ENCODE assay signal across 21 mouse cellular contexts in the genomic region with DNA sequence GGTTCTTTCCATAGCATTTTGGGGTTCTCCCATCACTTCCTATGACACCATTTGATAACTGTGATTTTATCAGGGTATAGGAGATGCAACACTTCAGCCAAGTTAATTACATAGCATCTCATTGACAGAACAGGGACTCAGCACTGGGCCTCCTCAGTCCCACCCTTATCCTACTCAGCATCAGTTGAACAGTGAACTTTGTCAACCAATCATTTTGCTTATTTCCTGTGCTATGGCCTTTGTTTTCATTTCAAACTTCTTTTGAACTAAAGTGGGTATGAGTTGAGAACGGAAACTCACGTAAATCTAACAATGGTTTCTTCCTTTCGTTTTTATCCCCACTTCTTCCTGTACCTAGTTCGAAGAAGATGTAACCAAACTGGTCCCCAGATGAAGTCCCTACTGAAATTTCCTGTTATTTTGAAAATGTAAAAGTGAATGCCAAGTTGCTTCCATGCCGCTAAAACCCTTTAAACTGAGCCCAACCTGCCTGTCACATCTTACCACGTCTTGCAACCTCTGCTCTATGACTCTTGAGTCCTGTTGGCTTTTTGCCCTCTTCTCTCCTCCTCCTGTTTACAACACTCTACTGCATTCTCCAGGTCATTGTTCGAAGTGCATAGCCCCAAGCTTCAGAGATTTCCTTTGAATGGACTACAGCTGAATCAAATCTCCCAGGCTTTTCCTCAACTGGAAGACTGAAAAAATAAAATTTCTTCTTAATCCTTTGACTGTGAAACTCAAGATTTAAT.
A peak's percentile ranks its signal among the peaks of the same experiment; 100 is the strongest.
DNase-seq lines count a peak whose midpoint lies in the region; ATAC-seq and TF ChIP-seq lines count a peak whose summit lies in the region.
"Had no signal": no experiment of that assay in that cellular context is flagged by ENCODE, and none has a peak within 500 bp of the region (broad histone marks: within the 10 kb centered on the region; RNA-seq: fewer than 3 reads in every experiment).

No protein-coding gene starts in this region.

- H3K4me3 ChIP-seq in heart, adult 2 months, result no peak overlapping the region
- H3K4me3 ChIP-seq in lung, embryonic 14.5 days (ENCODE audit: low read depth, low read length), result no peak overlapping the region
- H3K4me3 ChIP-seq: embryonic facial prominence, embryonic 10.5 days; forebrain, embryonic 10.5 days; hindbrain, embryonic 12.5 days; kidney, embryonic 15.5 days; midbrain, embryonic 15.5 days; stomach, embryonic 15.5 days had no signal

- H3K9me3 ChIP-seq in lung, embryonic 14.5 days (ENCODE audit: low read depth, low read length), result no peaks in the 10 kb centered on the region
- H3K9me3 ChIP-seq: embryonic facial prominence, embryonic 10.5 days; forebrain, embryonic 10.5 days; hindbrain, embryonic 12.5 days; kidney, embryonic 15.5 days; midbrain, embryonic 15.5 days; stomach, embryonic 15.5 days had no signal

- TF ChIP-seq CTCF in heart, adult 2 months (IDR thresholded peaks at IDR 0.05), result no peak
- TF ChIP-seq CTCF in lung, embryonic 14.5 days (IDR thresholded peaks at IDR 0.05; ENCODE audit: low read depth), result peak; percentile 8; the same call in 1 of the 2 replicates

- no peaks in the 10 kb centered on the region for H3K36me3 ChIP-seq in heart, adult 2 months (ENCODE audit: control insufficient read depth, insufficient read depth, low read length)
- H3K36me3 ChIP-seq in lung, embryonic 14.5 days (ENCODE audit: insufficient read depth), result no peaks in the 10 kb centered on the region
- H3K36me3 ChIP-seq: embryonic facial prominence, embryonic 10.5 days; forebrain, embryonic 10.5 days; hindbrain, embryonic 12.5 days; kidney, embryonic 15.5 days; midbrain, embryonic 15.5 days; stomach, embryonic 15.5 days had no signal

- no peak for TF ChIP-seq POLR2A in heart, adult 2 months (IDR thresholded peaks at IDR 0.05; ENCODE audit: insufficient read depth, low read depth, low read length)

- H3K27me3 ChIP-seq in heart, adult 2 months (ENCODE audit: control insufficient read depth, insufficient read depth, low read length), result no peaks in the 10 kb centered on the region
- no peaks in the 10 kb centered on the region for H3K27me3 ChIP-seq in lung, embryonic 14.5 days (ENCODE audit: insufficient read depth, low read length)
- H3K27me3 ChIP-seq: hindbrain, embryonic 12.5 days; kidney, embryonic 15.5 days; midbrain, embryonic 15.5 days; stomach, embryonic 15.5 days had no signal

- H3K79me2 ChIP-seq in heart, adult 2 months (replicated peaks; ENCODE audit: control insufficient read depth, insufficient read depth, low read length), result no peaks in the 10 kb centered on the region

- H3K27ac ChIP-seq in heart, adult 2 months, result no peak overlapping the region
- H3K27ac ChIP-seq in lung, embryonic 14.5 days (ENCODE audit: low read depth), result no peak overlapping the region
- H3K27ac ChIP-seq: embryonic facial prominence, embryonic 10.5 days; forebrain, embryonic 10.5 days; hindbrain, embryonic 12.5 days; kidney, embryonic 15.5 days; macrophage; midbrain, embryonic 15.5 days; stomach, embryonic 15.5 days had no signal

- WGBS in heart, adult 2 months, result 40% methylated on average over 7 of the region's 7 CpGs
- WGBS in lung, embryonic 14.5 days, result 71% methylated on average over 7 of the region's 7 CpGs

- DNase-seq in heart, adult 11 months, result peak; percentile 31
- no peak for DNase-seq in heart, adult 2 months
- peak; percentile 57 for DNase-seq in lung, embryonic 14.5 days
- no peak for DNase-seq in lung, postnatal 14 days
- peak; percentile 1 for DNase-seq in CD4-positive, CD25-positive, alpha-beta regulatory T cell, adult 2 months (ENCODE audit: low read depth, low spot score)
- peak; percentile 11 for DNase-seq in fat pad, adult 2 months (ENCODE audit: extremely low read depth, low read depth, low spot score)
- DNase-seq in thymus, postnatal 0 days (ENCODE audit: low spot score), result no peak
- DNase-seq in gastrocnemius, adult 8-10 months (ENCODE audit: low spot score in 2 of 2), result no peak
- DNase-seq: cerebellum, adult 11-12 months; cerebellum, postnatal 10 days; gastrocnemius, postnatal 14 days; thymus, postnatal 4 days had no signal

- no peak overlapping the region for H3K4me2 ChIP-seq in lung, embryonic 14.5 days
- H3K4me2 ChIP-seq: hindbrain, embryonic 12.5 days; kidney, embryonic 15.5 days; liver, embryonic 11.5 days; midbrain, embryonic 15.5 days; stomach, embryonic 15.5 days had no signal

- no peak overlapping the region for H3K9ac ChIP-seq in heart, adult 2 months (ENCODE audit: low read depth, low read length)
- no peak overlapping the region for H3K9ac ChIP-seq in lung, embryonic 14.5 days
- H3K9ac ChIP-seq: hindbrain, embryonic 12.5 days; kidney, embryonic 15.5 days; midbrain, embryonic 15.5 days; stomach, embryonic 15.5 days had no signal

- ATAC-seq in lung, embryonic 14.5 days (ENCODE audit: insufficient read depth), result no peak; the same call in 1 of the 2 replicates
- ATAC-seq: forebrain, embryonic 16.5 days; midbrain, embryonic 15.5 days had no signal

- TF ChIP-seq EP300 in heart, adult 2 months (IDR thresholded peaks at IDR 0.05; ENCODE audit: insufficient read depth, low read depth, low read length), result no peak

- H3K4me1 ChIP-seq in heart, adult 2 months (ENCODE audit: control insufficient read depth, insufficient read depth, low read length), result no peaks in the 10 kb centered on the region; the same call in 1 of the 2 replicates
- H3K4me1 ChIP-seq in lung, embryonic 14.5 days (ENCODE audit: insufficient read depth), result no peaks in the 10 kb centered on the region
- H3K4me1 ChIP-seq: embryonic facial prominence, embryonic 10.5 days; forebrain, embryonic 10.5 days; hindbrain, embryonic 12.5 days; kidney, embryonic 15.5 days; midbrain, embryonic 15.5 days; stomach, embryonic 15.5 days had no signal

- intact Hi-C loops in heart, adult 2 months (cut with DNase I), result no loop called here

Comparison
In these comparisons a context has a peak if more than half of its experiments do, and no peak if none do; other contexts are left out.
1. DNase-seq: peak in heart, adult 11 months (single experiment), lung, embryonic 14.5 days (single experiment), CD4-positive, CD25-positive, alpha-beta regulatory T cell, adult 2 months (single experiment) and fat pad, adult 2 months (single experiment); none in heart, adult 2 months (0 of 2), lung, postnatal 14 days (single experiment), thymus, postnatal 0 days (single experiment) and gastrocnemius, adult 8-10 months (0 of 2).